In genomic region chr10:20503265-20504025, GRCm38 (mm10) we compare ENCODE assay signal across 20 mouse cellular contexts.
DNase-seq lines count a peak whose midpoint lies in the region; ATAC-seq and TF ChIP-seq lines count a peak whose summit lies in the region.
"Had no signal": no experiment of that assay in that cellular context is flagged by ENCODE, and none has a peak within 500 bp of the region (broad histone marks: within the 10 kb centered on the region; RNA-seq: fewer than 3 reads in every experiment).

No protein-coding gene starts in this region.

- peak; percentile 58 for DNase-seq in kidney, adult 9 months
- DNase-seq in kidney, postnatal 10 days, result no peak
- DNase-seq in liver, postnatal 0 days, result no peak
- DNase-seq in liver, embryonic 11.5 days (ENCODE audit: low spot score), result no peak
- DNase-seq in lung, postnatal 25 days (ENCODE audit: low spot score), result peak; percentile 69
- no peak for DNase-seq in embryo, embryonic 11 days
- DNase-seq in urinary bladder, adult 18-20 months (ENCODE audit: low spot score in 2 of 2), result no peak
- DNase-seq: adrenal gland, adult 8-10 months; cerebellum, adult 11 months; cerebellum, postnatal 14 days; gastrocnemius, postnatal 36 days; heart, postnatal 4 days; spleen, adult 18-20 months; thymus, postnatal 4 days had no signal

- H3K4me2 ChIP-seq in liver, postnatal 0 days (ENCODE audit: low read depth, low read length), result no peak overlapping the region
- no peak overlapping the region for H3K4me2 ChIP-seq in liver, embryonic 11.5 days
- H3K4me2 ChIP-seq: heart, embryonic 12.5 days; limb, embryonic 15.5 days; neural tube, embryonic 12.5 days had no signal

- H3K9me3 ChIP-seq in liver, postnatal 0 days (ENCODE audit: low read length), result no peaks in the 10 kb centered on the region
- H3K9me3 ChIP-seq in liver, embryonic 11.5 days (ENCODE audit: control insufficient read depth, low read length), result no peaks in the 10 kb centered on the region
- H3K9me3 ChIP-seq: heart, embryonic 12.5 days; limb, embryonic 15.5 days; neural tube, embryonic 12.5 days had no signal

- no peak overlapping the region for H3K4me3 ChIP-seq in liver, postnatal 0 days (ENCODE audit: low read depth, low read length)
- no peak overlapping the region for H3K4me3 ChIP-seq in liver, embryonic 11.5 days (ENCODE audit: low read depth, low read length)
- H3K4me3 ChIP-seq in brown adipose tissue, adult 24 weeks (ENCODE audit: insufficient read depth, low read depth, low read length), result no peak overlapping the region
- H3K4me3 ChIP-seq: heart, embryonic 12.5 days; limb, embryonic 15.5 days; neural tube, embryonic 12.5 days had no signal

- no peak for TF ChIP-seq EP300 in liver, postnatal 0 days (IDR thresholded peaks at IDR 0.05; ENCODE audit: low read depth)

- no peak overlapping the region for H3K9ac ChIP-seq in liver, postnatal 0 days (replicated peaks)
- no peak overlapping the region for H3K9ac ChIP-seq in liver, embryonic 11.5 days (ENCODE audit: low read depth, low read length)
- H3K9ac ChIP-seq: heart, embryonic 12.5 days; limb, embryonic 15.5 days; neural tube, embryonic 12.5 days had no signal

- 74% methylated on average over 17 of the region's 17 CpGs for WGBS in liver, postnatal 0 days (ENCODE audit: insufficient replicate concordance)
- 79% methylated on average over 17 of the region's 17 CpGs for WGBS in liver, embryonic 11.5 days

- H3K27ac ChIP-seq in liver, postnatal 0 days (ENCODE audit: low read depth), result no peak overlapping the region
- no peak overlapping the region for H3K27ac ChIP-seq in liver, embryonic 11.5 days (ENCODE audit: low read depth, low read length)
- H3K27ac ChIP-seq in brown adipose tissue, adult 24 weeks (replicated peaks; ENCODE audit: low read depth, low read length), result peak overlapping the region; percentile 50
- H3K27ac ChIP-seq: limb, embryonic 15.5 days; neural tube, embryonic 12.5 days had no signal

- H3K4me1 ChIP-seq in liver, postnatal 0 days (ENCODE audit: insufficient read depth), result no peaks in the 10 kb centered on the region
- no peaks in the 10 kb centered on the region for H3K4me1 ChIP-seq in liver, embryonic 11.5 days (replicated peaks; ENCODE audit: control insufficient read depth, insufficient read depth, low read length)
- H3K4me1 ChIP-seq in brown adipose tissue, adult 24 weeks (ENCODE audit: control insufficient read depth, insufficient read depth, insufficient read length, low read length), result peaks cover 9% of the 10 kb centered on the region; the same call in 1 of the 2 replicates
- H3K4me1 ChIP-seq: neural tube, embryonic 12.5 days had no signal

- no peaks in the 10 kb centered on the region for H3K36me3 ChIP-seq in liver, postnatal 0 days (replicated peaks; ENCODE audit: insufficient read depth, low read length)
- no peaks in the 10 kb centered on the region for H3K36me3 ChIP-seq in liver, embryonic 11.5 days (ENCODE audit: control insufficient read depth, insufficient read depth, low read length)
- H3K36me3 ChIP-seq: heart, embryonic 12.5 days; limb, embryonic 15.5 days; neural tube, embryonic 12.5 days had no signal

- ATAC-seq in liver, postnatal 0 days, result peak; percentile 66; the same call in 1 of the 2 replicates
- no peak for ATAC-seq in liver, embryonic 11.5 days (replicated peaks; ENCODE audit: low FRiP score)
- ATAC-seq: forebrain, embryonic 14.5 days; hindbrain, embryonic 16.5 days had no signal

- no peaks in the 10 kb centered on the region for H3K27me3 ChIP-seq in liver, postnatal 0 days (ENCODE audit: insufficient read depth, low read length)
- no peaks in the 10 kb centered on the region for H3K27me3 ChIP-seq in liver, embryonic 11.5 days (replicated peaks; ENCODE audit: control insufficient read depth, insufficient read depth, low read length)
- H3K27me3 ChIP-seq: heart, embryonic 12.5 days; limb, embryonic 15.5 days; neural tube, embryonic 12.5 days had no signal

- TF ChIP-seq CTCF in liver, postnatal 0 days (IDR thresholded peaks at IDR 0.05; ENCODE audit: low read depth), result 0 out of 2 replicates have a peak, but pooled peaks have one; percentile 3

Comparison
In these comparisons a context has a peak if more than half of its experiments do, and no peak if none do; other contexts are left out.
1. DNase-seq: peak in kidney, adult 9 months (single experiment) and lung, postnatal 25 days (single experiment); none in kidney, postnatal 10 days (single experiment), liver, postnatal 0 days (single experiment), liver, embryonic 11.5 days (single experiment), embryo, embryonic 11 days (single experiment) and urinary bladder, adult 18-20 months (0 of 2).